27 mouse cellular contexts compared by ENCODE assay signal in the genomic region with DNA sequence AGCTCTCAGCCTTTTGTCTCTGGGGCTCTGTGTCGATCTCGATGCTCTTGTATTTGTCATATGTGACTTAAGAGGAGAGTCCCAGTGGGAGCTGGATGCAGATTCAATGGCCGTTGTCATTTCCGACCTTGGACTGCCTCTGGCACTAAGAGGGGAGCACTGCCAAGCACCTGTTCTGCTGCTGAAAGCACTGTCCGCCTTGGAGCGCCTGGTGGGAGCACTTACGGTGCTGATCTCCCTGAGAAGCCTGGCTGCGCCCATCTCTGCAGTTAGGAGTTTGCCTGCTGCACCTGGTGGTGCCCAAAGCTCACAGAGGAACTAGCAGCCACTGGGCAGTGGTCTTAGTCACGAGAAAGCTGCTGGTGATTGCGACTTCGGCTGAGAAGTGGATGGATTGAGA. TPM values are rescaled to one million over a fixed set of nuclear protein-coding genes. Genes with fewer than 3 reads are reported as not detected.
DNase-seq lines count a peak whose midpoint lies in the region; ATAC-seq and TF ChIP-seq lines count a peak whose summit lies in the region.
"Had no signal": no experiment of that assay in that cellular context is flagged by ENCODE, and none has a peak within 500 bp of the region (broad histone marks: within the 10 kb centered on the region; RNA-seq: fewer than 3 reads in every experiment).

No protein-coding gene starts in this region.

- 0 out of 2 replicates have a peak overlapping the region, but pooled peaks have one; percentile 16 for H3K9ac ChIP-seq in stomach, embryonic 16.5 days (ENCODE audit: low read length)
- H3K9ac ChIP-seq in stomach, postnatal 0 days (ENCODE audit: low read length): no peak overlapping the region
- H3K9ac ChIP-seq: embryonic facial prominence, embryonic 12.5 days; forebrain, postnatal 0 days; liver, embryonic 12.5 days; liver, postnatal 0 days; neural tube, embryonic 12.5 days had no signal

- WGBS in stomach, embryonic 16.5 days: 75% methylated on average over 11 of the region's 11 CpGs
- 71% methylated on average over 11 of the region's 11 CpGs for WGBS in stomach, postnatal 0 days

- H3K9me3 ChIP-seq in stomach, embryonic 16.5 days (replicated peaks; ENCODE audit: control insufficient read depth, low read length): no peaks in the 10 kb centered on the region
- H3K9me3 ChIP-seq in stomach, postnatal 0 days (ENCODE audit: control insufficient read depth, low read length): no peaks in the 10 kb centered on the region
- H3K9me3 ChIP-seq: embryonic facial prominence, embryonic 12.5 days; heart, embryonic 10.5 days; liver, embryonic 12.5 days; neural tube, embryonic 12.5 days had no signal

- H3K4me1 ChIP-seq in stomach, embryonic 16.5 days (ENCODE audit: control insufficient read depth, insufficient read depth, low read length): no peaks in the 10 kb centered on the region
- no peaks in the 10 kb centered on the region for H3K4me1 ChIP-seq in stomach, postnatal 0 days (replicated peaks; ENCODE audit: control insufficient read depth, insufficient read depth)
- H3K4me1 ChIP-seq: liver, embryonic 12.5 days; neural tube, embryonic 12.5 days had no signal

- no peaks in the 10 kb centered on the region for H3K36me3 ChIP-seq in stomach, embryonic 16.5 days (ENCODE audit: control insufficient read depth, insufficient read depth, low read length)
- H3K36me3 ChIP-seq in stomach, postnatal 0 days (ENCODE audit: control insufficient read depth, insufficient read depth, low read length): no peaks in the 10 kb centered on the region; the same call in 1 of the 2 replicates
- H3K36me3 ChIP-seq: embryonic facial prominence, embryonic 12.5 days had no signal

- no peaks in the 10 kb centered on the region for H3K27me3 ChIP-seq in stomach, embryonic 16.5 days (ENCODE audit: control insufficient read depth, insufficient read depth, low read length)
- no peaks in the 10 kb centered on the region for H3K27me3 ChIP-seq in stomach, postnatal 0 days (ENCODE audit: control insufficient read depth, insufficient read depth, low read length)
- H3K27me3 ChIP-seq: CH12.LX; embryonic facial prominence, embryonic 12.5 days; liver, embryonic 12.5 days; neural tube, embryonic 12.5 days had no signal

- DNase-seq in cerebellum, adult 9-11 months: peak; percentile 36
- DNase-seq in cerebellum, postnatal 25 days: no peak
- DNase-seq in heart, adult 11 months: peak; percentile 91
- DNase-seq in heart, postnatal 4 days: no peak
- no peak for DNase-seq in left cerebral cortex, adult 2 months (ENCODE audit: extremely low spot score in 1 of 2, low spot score in 2 of 2)
- no peak for DNase-seq in left cerebral cortex, postnatal 10 days (ENCODE audit: extremely low spot score in 1 of 2, low spot score in 2 of 2)
- DNase-seq in stomach, postnatal 0 days (ENCODE audit: low spot score): no peak

- TF ChIP-seq CTCF in left cerebral cortex, adult 2 months (IDR thresholded peaks at IDR 0.05): no peak
- no peak for TF ChIP-seq CTCF in stomach, postnatal 0 days (IDR thresholded peaks at IDR 0.05; ENCODE audit: low read depth)

- H3K27ac ChIP-seq in left cerebral cortex, adult 2 months: peak overlapping the region; percentile 88
- H3K27ac ChIP-seq in stomach, embryonic 16.5 days (ENCODE audit: low read length): no peak overlapping the region
- H3K27ac ChIP-seq in stomach, postnatal 0 days (replicated peaks): no peak overlapping the region
- H3K27ac ChIP-seq: embryonic facial prominence, embryonic 12.5 days; heart, embryonic 10.5 days; kidney, postnatal 0 days; liver, embryonic 12.5 days; neural tube, embryonic 12.5 days had no signal

- no peak for TF ChIP-seq EP300 in stomach, postnatal 0 days (optimal IDR thresholded peaks at IDR 0.05)

- no peak overlapping the region for H3K4me2 ChIP-seq in stomach, embryonic 16.5 days (ENCODE audit: low read depth, low read length)
- no peak overlapping the region for H3K4me2 ChIP-seq in stomach, postnatal 0 days (replicated peaks; ENCODE audit: low read depth)
- H3K4me2 ChIP-seq: embryonic facial prominence, embryonic 12.5 days; liver, embryonic 12.5 days; midbrain, embryonic 11.5 days; neural tube, embryonic 12.5 days had no signal

- ATAC-seq in stomach, embryonic 16.5 days (ENCODE audit: insufficient read depth, low FRiP score): no peak
- ATAC-seq in stomach, postnatal 0 days (ENCODE audit: low FRiP score, low TSS enrichment): no peak
- ATAC-seq: forebrain, postnatal 0 days; intestine, embryonic 16.5 days; liver, embryonic 12.5 days had no signal

- no peak overlapping the region for H3K4me3 ChIP-seq in left cerebral cortex, adult 2 months
- no peak overlapping the region for H3K4me3 ChIP-seq in stomach, embryonic 16.5 days (replicated peaks; ENCODE audit: low read length)
- H3K4me3 ChIP-seq in stomach, postnatal 0 days (ENCODE audit: low read depth, low read length): no peak overlapping the region
- H3K4me3 ChIP-seq: embryonic facial prominence, embryonic 12.5 days; heart, embryonic 10.5 days; liver, embryonic 12.5 days; neural tube, embryonic 12.5 days had no signal

- intact Hi-C loops in left cerebral cortex, adult 2 months (cut with DNase I): loop anchor here (2.0 to 10.0 kb wide), 3 partner anchors 54 to 232 kb away; a partner anchor contains a TSS
- intact Hi-C loops in left cerebral cortex, postnatal 10 days (cut with DNase I): no loop called here

RNA-seq across cellular contexts. Expression of a gene that starts 7.8 kb away (rescaled TPM):
- total RNA-seq in heart, postnatal 4 days (2021): 1 to 10 TPM; 3.1 to 4.3 TPM
- 10 to 100 TPM; 11.9 to 18.0 TPM for total RNA-seq in left cerebral cortex, adult 2 months (2021)
- 1 to 10 TPM; 9.0 to 9.2 TPM for total RNA-seq in left cerebral cortex, postnatal 10 days (2021)
- 7.9 and 8.0 TPM in 2 replicates for polyA plus RNA-seq in stomach, embryonic 16.5 days (2015; fragmentation: Nextera tagmentation; extraction: Ambion mirVana)
- polyA plus RNA-seq in stomach, postnatal 0 days (2015; fragmentation: Nextera tagmentation; extraction: Ambion mirVana): 6.3 and 6.5 TPM in 2 replicates

RNA-seq across cellular contexts. Expression of a gene that starts 8.4 kb away (rescaled TPM):
- 10 to 100 TPM; 27.3 to 27.4 TPM for total RNA-seq in heart, postnatal 4 days (2021)
- total RNA-seq in left cerebral cortex, adult 2 months (2021): 10 to 100 TPM; 57.6 to 67.2 TPM
- total RNA-seq in left cerebral cortex, postnatal 10 days (2021): 10 to 100 TPM; 78.6 to 80.8 TPM
- polyA plus RNA-seq in stomach, embryonic 16.5 days (2015; fragmentation: Nextera tagmentation; extraction: Ambion mirVana): 112 and 113 TPM in 2 replicates
- polyA plus RNA-seq in stomach, postnatal 0 days (2015; fragmentation: Nextera tagmentation; extraction: Ambion mirVana): 145 and 152 TPM in 2 replicates

RNA-seq across cellular contexts. Expression of a gene that starts 21.0 kb away (rescaled TPM):
- total RNA-seq in heart, postnatal 4 days (2021): under 1 TPM in 1 of 2 experiments, not detected in 1; 0.29 TPM
- not detected for total RNA-seq in left cerebral cortex, adult 2 months (2021)
- total RNA-seq in left cerebral cortex, postnatal 10 days (2021): not detected
- polyA plus RNA-seq in stomach, embryonic 16.5 days (2015; fragmentation: Nextera tagmentation; extraction: Ambion mirVana): 2.8 and 3.7 TPM in 2 replicates
- 14.4 and 17.3 TPM in 2 replicates for polyA plus RNA-seq in stomach, postnatal 0 days (2015; fragmentation: Nextera tagmentation; extraction: Ambion mirVana)
- total RNA-seq: forebrain, postnatal 0 days; granulocyte monocyte progenitor cell, adult 5-6 weeks; hematopoietic stem cell, adult 5-6 weeks; left cerebral cortex, postnatal 25 days had no signal
- polyA plus RNA-seq: midbrain, embryonic 11.5 days had no signal

RNA-seq across cellular contexts. Expression of a gene that starts 30.9 kb away (rescaled TPM):
- total RNA-seq in heart, postnatal 4 days (2021): 100 to 1,000 TPM; 559 to 561 TPM
- 100 to 1,000 TPM; 158 to 161 TPM for total RNA-seq in left cerebral cortex, adult 2 months (2021)
- 100 to 1,000 TPM; 312 to 341 TPM for total RNA-seq in left cerebral cortex, postnatal 10 days (2021)
- 454 and 457 TPM in 2 replicates for polyA plus RNA-seq in stomach, embryonic 16.5 days (2015; fragmentation: Nextera tagmentation; extraction: Ambion mirVana)
- polyA plus RNA-seq in stomach, postnatal 0 days (2015; fragmentation: Nextera tagmentation; extraction: Ambion mirVana): 356 and 371 TPM in 2 replicates

RNA-seq across cellular contexts. Expression of a gene that starts 42.9 kb away (rescaled TPM):
- not detected for total RNA-seq in heart, postnatal 4 days (2021)
- total RNA-seq in left cerebral cortex, adult 2 months (2021): under 1 TPM in 1 of 2 experiments, not detected in 1; 0.16 TPM
- total RNA-seq in left cerebral cortex, postnatal 10 days (2021): under 1 TPM in 1 of 2 experiments, not detected in 1; 0.24 TPM
- 0.22 and 0.26 TPM in 2 replicates for polyA plus RNA-seq in stomach, embryonic 16.5 days (2015; fragmentation: Nextera tagmentation; extraction: Ambion mirVana)
- 0.10 and 0.13 TPM in 2 replicates for polyA plus RNA-seq in stomach, postnatal 0 days (2015; fragmentation: Nextera tagmentation; extraction: Ambion mirVana)
- total RNA-seq: adrenal gland, adult 8-10 months; adrenal gland, postnatal 4 days; CH12.LX; forebrain, postnatal 0 days; granulocyte monocyte progenitor cell, adult 5-6 weeks; hematopoietic stem cell, adult 5-6 weeks; left cerebral cortex, postnatal 25 days; megakaryocyte, adult 5-6 weeks had no signal
- polyA plus RNA-seq: activated CD4-positive, CD25-positive, alpha-beta regulatory T cell, adult 4 months; C2C12; embryonic facial prominence, embryonic 12.5 days; forebrain, postnatal 0 days; lung, embryonic 16.5 days; midbrain, embryonic 11.5 days; neural tube, embryonic 12.5 days had no signal

Comparison
In these comparisons a context has a peak if more than half of its experiments do, and no peak if none do; other contexts are left out.
1. DNase-seq: peak in cerebellum, adult 9-11 months (single experiment) and heart, adult 11 months (single experiment); none in cerebellum, postnatal 25 days (0 of 2), heart, postnatal 4 days (single experiment), left cerebral cortex, adult 2 months (0 of 2), left cerebral cortex, postnatal 10 days (0 of 2) and stomach, postnatal 0 days (single experiment).